Mouse (Mus musculus): ENCODE results near the gene Gpx4.

Gpx4 gene

GRCm38 (mm10) chr10:80105926-80106325, 59.0 kb downstream of the Gpx4 start:
- no peak for DNase-seq

Data from cerebellum, postnatal 14 days (tissue).